Comparison of ENCODE assay signal across 24 mouse cellular contexts in genomic region chr19:54893622-54894021, GRCm38 (mm10).
A peak's percentile ranks its signal among the peaks of the same experiment; 100 is the strongest.
DNase-seq lines count a peak whose midpoint lies in the region; ATAC-seq lines count a peak whose summit lies in the region.
"Had no signal": no experiment of that assay in that cellular context is flagged by ENCODE, and none has a peak within 500 bp of the region (broad histone marks: within the 10 kb centered on the region; RNA-seq: fewer than 3 reads in every experiment).

No protein-coding gene starts in this region.

- H3K4me3 ChIP-seq in heart, embryonic 11.5 days (ENCODE audit: low read depth, low read length), result no peak overlapping the region
- H3K4me3 ChIP-seq: erythroblast, embryonic 14.5 days; heart, adult 2 months; heart, embryonic 13.5 days; limb, embryonic 13.5 days; lung, embryonic 15.5 days; midbrain, embryonic 10.5 days; midbrain, embryonic 15.5 days had no signal

- intact Hi-C loops in left cerebral cortex, postnatal 14 days (cut with DNase I), result no loop called here

- peak; percentile 89 for ATAC-seq in frontal cortex, adult (ENCODE audit: low TSS enrichment)
- no peak for ATAC-seq in heart, embryonic 11.5 days (replicated peaks; ENCODE audit: insufficient number of reproducible peaks, low FRiP score, low TSS enrichment)
- ATAC-seq: forebrain, embryonic 16.5 days; midbrain, embryonic 15.5 days; Patski had no signal

- no peak overlapping the region for H3K27ac ChIP-seq in heart, embryonic 11.5 days (ENCODE audit: low read depth, low read length)
- H3K27ac ChIP-seq: heart, adult 2 months; heart, embryonic 13.5 days; hindbrain, embryonic 14.5 days; limb, embryonic 13.5 days; lung, embryonic 15.5 days; midbrain, embryonic 10.5 days; midbrain, embryonic 15.5 days had no signal

- H3K4me1 ChIP-seq in heart, embryonic 11.5 days (ENCODE audit: control insufficient read depth, insufficient read depth, low read length), result no peaks in the 10 kb centered on the region
- H3K4me1 ChIP-seq: heart, embryonic 13.5 days; limb, embryonic 13.5 days; lung, embryonic 15.5 days; midbrain, embryonic 15.5 days had no signal

- no peak overlapping the region for H3K9ac ChIP-seq in heart, embryonic 11.5 days (ENCODE audit: low read depth, low read length)
- H3K9ac ChIP-seq: heart, embryonic 13.5 days; hindbrain, embryonic 14.5 days; limb, embryonic 13.5 days; lung, embryonic 15.5 days; midbrain, embryonic 15.5 days had no signal

- no peak for DNase-seq in frontal cortex, postnatal 14 days (ENCODE audit: low spot score in 2 of 2)
- peak; percentile 57 for DNase-seq in brain, adult 2 months (ENCODE audit: low read depth, low spot score)
- peak; percentile 23 to 35 for DNase-seq in left cerebral cortex, postnatal 14 days (ENCODE audit: low spot score in 2 of 2)
- peak; percentile 26 to 34 for DNase-seq in right cerebral cortex, postnatal 10 days (ENCODE audit: low spot score in 2 of 2)
- no peak for DNase-seq in urinary bladder, postnatal 25 days (ENCODE audit: low spot score)
- DNase-seq in thymus, postnatal 10 days (ENCODE audit: low spot score in 2 of 2), result no peak
- DNase-seq: adrenal gland, postnatal 10 days; cerebellum, adult 18-20 months; heart, adult 2 months; heart, postnatal 10 days; kidney, adult 11 months; kidney, postnatal 14 days had no signal

- H3K36me3 ChIP-seq in heart, embryonic 11.5 days (ENCODE audit: control insufficient read depth, insufficient read depth, low read length), result no peaks in the 10 kb centered on the region
- H3K36me3 ChIP-seq: heart, embryonic 13.5 days; limb, embryonic 13.5 days; lung, embryonic 15.5 days; midbrain, embryonic 10.5 days; midbrain, embryonic 15.5 days had no signal

- WGBS in heart, embryonic 11.5 days (ENCODE audit: insufficient replicate concordance), result 80% methylated on average over 5 of the region's 5 CpGs

- no peak overlapping the region for H3K4me2 ChIP-seq in heart, embryonic 11.5 days
- H3K4me2 ChIP-seq: heart, embryonic 13.5 days; hindbrain, embryonic 14.5 days; limb, embryonic 13.5 days; liver, embryonic 11.5 days; lung, embryonic 15.5 days; midbrain, embryonic 15.5 days had no signal

- H3K9me3 ChIP-seq in heart, embryonic 11.5 days (replicated peaks; ENCODE audit: control insufficient read depth, low read length), result no peaks in the 10 kb centered on the region
- H3K9me3 ChIP-seq: heart, embryonic 13.5 days; limb, embryonic 13.5 days; lung, embryonic 15.5 days; midbrain, embryonic 10.5 days; midbrain, embryonic 15.5 days had no signal

- no peaks in the 10 kb centered on the region for H3K27me3 ChIP-seq in heart, embryonic 11.5 days (ENCODE audit: control insufficient read depth, insufficient read depth, low read length)
- H3K27me3 ChIP-seq: heart, embryonic 13.5 days; limb, embryonic 13.5 days; lung, embryonic 15.5 days; midbrain, embryonic 15.5 days had no signal

Comparison
In these comparisons a context has a peak if more than half of its experiments do, and no peak if none do; other contexts are left out.
1. DNase-seq: peak in brain, adult 2 months (single experiment), left cerebral cortex, postnatal 14 days (2 of 2) and right cerebral cortex, postnatal 10 days (2 of 2); none in frontal cortex, postnatal 14 days (0 of 2), urinary bladder, postnatal 25 days (single experiment) and thymus, postnatal 10 days (0 of 2).